Mouse (Mus musculus): ENCODE data around the gene Siah1a. TPM values are rescaled to one million over a fixed set of nuclear protein-coding genes. Genes with fewer than 3 reads are reported as not detected.

Gene Siah1a
- total RNA-seq (2014; rRNA removed; ENCODE audit: low replicate concordance) (40.4 and 61.8 TPM in 2 replicates), polyA plus RNA-seq (2015; fragmentation: Nextera tagmentation; extraction: Ambion mirVana) (29.7 and 31.0 TPM in 2 replicates)

GRCm38 (mm10) chr8:86745221-86745934 lies at the start of gene Siah1a, which contains the start of gene Gm10638:
Siah1a (minus strand) TSS chr8:86745934.
Gm10638 (plus strand) TSS chr8:86745699.
- peak; percentile 55 for DNase-seq (ENCODE audit: low spot score)
- WGBS = under 1% methylated on average over 63 of the region's 88 CpGs
- Histone ChIP-seq H3K27me3 (ENCODE audit: control insufficient read depth, insufficient read depth, low read length) (no peaks in the 10 kb centered on the region), H3K36me3 (replicated peaks; ENCODE audit: control insufficient read depth, insufficient read depth, low read length) (no peaks in the 10 kb centered on the region), H3K4me1 (ENCODE audit: control insufficient read depth, insufficient read depth) (peaks cover 44% of the 10 kb centered on the region), H3K27ac (ENCODE audit: low read depth) (peak within 1 kb of the TSS; percentile 95), H3K9me3 (replicated peaks; ENCODE audit: control insufficient read depth, low read length) (no peaks in the 10 kb centered on the region), H3K9ac (replicated peaks; ENCODE audit: low read depth, low read length) (peak within 1 kb of the TSS; percentile 97), H3K4me2 (ENCODE audit: low read depth, low read length) (peak within 1 kb of the TSS; percentile 84), H3K4me3 (ENCODE audit: low read depth, low read length) (peak within 1 kb of the TSS; percentile 86)
- TF ChIP-seq CTCF (IDR thresholded peaks at IDR 0.05; ENCODE audit: low read depth) (no peak), EP300 (IDR thresholded peaks at IDR 0.05; ENCODE audit: low read depth) (no peak)
- peak; percentile 79 for ATAC-seq (ENCODE audit: insufficient read depth, low read depth)

- H3K4me2 ChIP-seq (ENCODE audit: low read depth, low read length) = no peak overlapping the region
- no peak for TF ChIP-seq EP300 (IDR thresholded peaks at IDR 0.05; ENCODE audit: low read depth)
- no peak for TF ChIP-seq CTCF (IDR thresholded peaks at IDR 0.05; ENCODE audit: low read depth)
- no peak overlapping the region for H3K4me3 ChIP-seq (ENCODE audit: low read depth, low read length)
- no peak for DNase-seq (ENCODE audit: low spot score)
- H3K27ac ChIP-seq (ENCODE audit: low read depth) = no peak overlapping the region
- 37% methylated on average over 6 of the region's 6 CpGs for WGBS
- H3K9ac ChIP-seq (replicated peaks; ENCODE audit: low read depth, low read length) = no peak overlapping the region
- H3K36me3 ChIP-seq (replicated peaks; ENCODE audit: control insufficient read depth, insufficient read depth, low read length) = no peaks in the 10 kb centered on the region
- ATAC-seq (ENCODE audit: insufficient read depth, low read depth) = no peak
- H3K27me3 ChIP-seq (ENCODE audit: control insufficient read depth, insufficient read depth, low read length) = no peaks in the 10 kb centered on the region
- no peaks in the 10 kb centered on the region for H3K4me1 ChIP-seq (ENCODE audit: control insufficient read depth, insufficient read depth)
- H3K9me3 ChIP-seq (replicated peaks; ENCODE audit: control insufficient read depth, low read length) = no peaks in the 10 kb centered on the region
Measured at GRCm38 (mm10) chr8:86794716-86795115, 49.0 kb upstream of the Siah1a start.

GRCm38 (mm10) chr8:86791542-86791941 lies 45.8 kb upstream of the Siah1a start:
- Histone ChIP-seq H3K36me3 (replicated peaks; ENCODE audit: control insufficient read depth, insufficient read depth, low read length) (no peaks in the 10 kb centered on the region), H3K4me2 (ENCODE audit: low read depth, low read length) (no peak overlapping the region), H3K27ac (ENCODE audit: low read depth) (no peak overlapping the region), H3K9me3 (replicated peaks; ENCODE audit: control insufficient read depth, low read length) (no peaks in the 10 kb centered on the region), H3K4me3 (ENCODE audit: low read depth, low read length) (no peak overlapping the region), H3K4me1 (ENCODE audit: control insufficient read depth, insufficient read depth) (0 out of 2 replicates have a peak, but pooled peaks cover 12% of the 10 kb centered on the region), H3K9ac (replicated peaks; ENCODE audit: low read depth, low read length) (no peak overlapping the region), H3K27me3 (ENCODE audit: control insufficient read depth, insufficient read depth, low read length) (no peaks in the 10 kb centered on the region)
- TF ChIP-seq EP300 (IDR thresholded peaks at IDR 0.05; ENCODE audit: low read depth) = no peak
- no peak for TF ChIP-seq CTCF (IDR thresholded peaks at IDR 0.05; ENCODE audit: low read depth)
- 79% methylated on average over 6 of the region's 6 CpGs for WGBS
- ATAC-seq (ENCODE audit: insufficient read depth, low read depth) (no peak), DNase-seq (ENCODE audit: low spot score) (no peak)

- TF ChIP-seq EP300 (IDR thresholded peaks at IDR 0.05; ENCODE audit: low read depth) (no peak), CTCF (IDR thresholded peaks at IDR 0.05; ENCODE audit: low read depth) (no peak)
- WGBS = 47% methylated on average over 1 of the region's 1 CpGs
- DNase-seq (ENCODE audit: low spot score) (no peak), ATAC-seq (ENCODE audit: insufficient read depth, low read depth) (no peak)
- H3K9me3 ChIP-seq (replicated peaks; ENCODE audit: control insufficient read depth, low read length) = no peaks in the 10 kb centered on the region
- no peak overlapping the region for H3K4me2 ChIP-seq (ENCODE audit: low read depth, low read length)
- H3K9ac ChIP-seq (replicated peaks; ENCODE audit: low read depth, low read length) = no peak overlapping the region
- no peak overlapping the region for H3K27ac ChIP-seq (ENCODE audit: low read depth)
- H3K27me3 ChIP-seq (ENCODE audit: control insufficient read depth, insufficient read depth, low read length) = no peaks in the 10 kb centered on the region
- 0 out of 2 replicates have a peak, but pooled peaks cover 12% of the 10 kb centered on the region for H3K4me1 ChIP-seq (ENCODE audit: control insufficient read depth, insufficient read depth)
- H3K4me3 ChIP-seq (ENCODE audit: low read depth, low read length) = no peak overlapping the region
- H3K36me3 ChIP-seq (replicated peaks; ENCODE audit: control insufficient read depth, insufficient read depth, low read length) = no peaks in the 10 kb centered on the region
Measured at GRCm38 (mm10) chr8:86789576-86789975, 43.8 kb upstream of the Siah1a start.

GRCm38 (mm10) chr8:86787891-86788420 lies 42.2 kb upstream of the Siah1a start:
- DNase-seq (ENCODE audit: low spot score) = peak; percentile 49
- Histone ChIP-seq H3K4me1 (ENCODE audit: control insufficient read depth, insufficient read depth) (0 out of 2 replicates have a peak, but pooled peaks cover 12% of the 10 kb centered on the region), H3K27me3 (ENCODE audit: control insufficient read depth, insufficient read depth, low read length) (no peaks in the 10 kb centered on the region), H3K4me3 (ENCODE audit: low read depth, low read length) (no peak overlapping the region), H3K4me2 (ENCODE audit: low read depth, low read length) (no peak overlapping the region; the same call in 1 of the 2 replicates), H3K9me3 (replicated peaks; ENCODE audit: control insufficient read depth, low read length) (no peaks in the 10 kb centered on the region), H3K9ac (replicated peaks; ENCODE audit: low read depth, low read length) (no peak overlapping the region), H3K36me3 (replicated peaks; ENCODE audit: control insufficient read depth, insufficient read depth, low read length) (no peaks in the 10 kb centered on the region), H3K27ac (ENCODE audit: low read depth) (peak overlapping the region; percentile 87)
- WGBS = 55% methylated on average over 12 of the region's 12 CpGs
- no peak for TF ChIP-seq EP300 (IDR thresholded peaks at IDR 0.05; ENCODE audit: low read depth)
- no peak for TF ChIP-seq CTCF (IDR thresholded peaks at IDR 0.05; ENCODE audit: low read depth)
- peak; percentile 40 for ATAC-seq (ENCODE audit: insufficient read depth, low read depth)
